Mouse (Mus musculus): Measurements from ENCODE around the gene Pard3b. TPM values are rescaled to one million over a fixed set of nuclear protein-coding genes. Genes with fewer than 3 reads are reported as not detected.

Pard3b gene
- total and polyA plus RNA-seq, 2 experiments from 2014 or later = 4.4 to 6.1 TPM

DNA sequence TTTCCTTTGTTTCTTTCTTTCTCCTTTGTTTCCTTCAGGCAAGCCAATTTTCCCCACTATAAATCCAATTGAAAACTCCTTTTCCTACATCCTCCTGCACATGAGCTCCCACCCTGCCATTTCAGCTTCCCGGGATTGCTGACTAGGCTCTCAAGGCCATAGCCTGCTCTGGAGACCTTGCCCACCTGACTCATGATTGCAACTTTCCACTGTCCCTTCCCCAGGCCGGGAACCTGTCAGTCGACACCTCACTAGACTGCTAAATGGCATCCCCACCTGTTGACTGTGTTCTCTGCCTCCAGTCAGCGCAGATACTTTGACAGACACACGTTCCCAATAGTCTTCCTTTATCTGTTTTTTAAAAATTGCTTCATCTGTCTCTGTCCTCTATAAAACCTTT, 795.3 kb downstream of the Pard3b start:
- H3K36me3 ChIP-seq (ENCODE audit: insufficient read depth) = no peaks in the 10 kb centered on the region

DNA sequence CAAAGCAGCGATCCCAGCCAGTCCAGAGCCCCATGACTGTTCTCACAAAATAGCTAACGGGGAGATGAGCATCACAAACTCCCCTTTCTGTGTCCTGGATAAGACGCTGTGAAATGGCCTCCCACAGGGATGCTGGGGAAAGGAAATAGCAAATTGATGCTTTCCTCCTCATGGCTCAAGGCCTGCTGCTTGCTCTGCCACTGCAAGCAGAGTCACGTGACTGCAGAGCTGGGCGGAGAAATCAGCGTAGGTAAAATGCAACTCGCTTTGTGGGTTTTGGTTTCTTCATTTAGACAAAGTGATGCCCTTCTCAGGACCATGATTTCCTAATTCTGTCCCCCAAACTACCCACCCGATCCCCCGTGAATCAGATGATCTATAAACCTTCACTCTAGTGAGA, 797.2 kb downstream of the Pard3b start:
- H3K4me2 ChIP-seq (ENCODE audit: low read depth) = no peak overlapping the region
- no peaks in the 10 kb centered on the region for H3K36me3 ChIP-seq (ENCODE audit: insufficient read depth)
- no peak overlapping the region for H3K4me3 ChIP-seq (ENCODE audit: low read depth, low read length)
- H3K4me1 ChIP-seq (ENCODE audit: insufficient read depth) = no peaks in the 10 kb centered on the region
- H3K27ac ChIP-seq (ENCODE audit: low read depth, low read length) = no peak overlapping the region
- H3K9ac ChIP-seq = no peak overlapping the region
- WGBS = 56% methylated on average over 9 of the region's 9 CpGs
- TF ChIP-seq CTCF (IDR thresholded peaks at IDR 0.05; ENCODE audit: low read depth) = no peak
- no peaks in the 10 kb centered on the region for H3K27me3 ChIP-seq (ENCODE audit: insufficient read depth, low read length)
- no peak for DNase-seq
- no peak for ATAC-seq
- H3K9me3 ChIP-seq (ENCODE audit: low read length) = no peaks in the 10 kb centered on the region

More for the DNA sequence above, 795.3 kb downstream of the Pard3b start:
- no peak overlapping the region for H3K4me3 ChIP-seq (ENCODE audit: low read depth, low read length)
- TF ChIP-seq CTCF (IDR thresholded peaks at IDR 0.05; ENCODE audit: low read depth) = no peak
- no peak overlapping the region for H3K27ac ChIP-seq (ENCODE audit: low read depth, low read length)
- no peaks in the 10 kb centered on the region for H3K9me3 ChIP-seq (ENCODE audit: low read length)
- 73% methylated on average over 5 of the region's 5 CpGs for WGBS
- no peak overlapping the region for H3K4me2 ChIP-seq (ENCODE audit: low read depth)
- ATAC-seq (no peak), DNase-seq (no peak)
- no peaks in the 10 kb centered on the region; the same call in 1 of the 2 replicates for H3K4me1 ChIP-seq (ENCODE audit: insufficient read depth)
- no peak overlapping the region for H3K9ac ChIP-seq
- no peaks in the 10 kb centered on the region for H3K27me3 ChIP-seq (ENCODE audit: insufficient read depth, low read length)

DNA sequence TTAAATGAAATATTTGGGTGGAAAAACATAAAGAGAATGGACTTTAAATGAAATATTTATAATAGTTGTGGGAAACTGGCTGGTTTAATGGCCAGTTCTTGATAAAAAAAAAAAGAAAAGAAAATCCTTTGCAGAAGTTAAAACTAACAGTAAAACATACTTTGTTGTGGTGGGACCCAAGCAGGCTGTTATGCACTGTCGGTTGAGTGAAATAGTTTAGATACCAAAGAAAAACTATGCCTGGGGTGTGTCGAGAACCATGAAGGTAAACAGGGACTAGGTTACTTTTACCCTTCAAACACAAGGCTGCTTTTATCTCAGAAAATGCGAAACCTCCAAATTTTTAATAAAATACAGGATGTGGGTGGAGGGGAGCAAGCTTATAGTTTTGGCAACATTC, 797.7 kb downstream of the Pard3b start:
- Histone ChIP-seq H3K27ac (ENCODE audit: low read depth, low read length) (no peak overlapping the region), H3K9ac (no peak overlapping the region), H3K27me3 (ENCODE audit: insufficient read depth, low read length) (no peaks in the 10 kb centered on the region), H3K36me3 (ENCODE audit: insufficient read depth) (no peaks in the 10 kb centered on the region), H3K4me3 (ENCODE audit: low read depth, low read length) (no peak overlapping the region), H3K4me1 (ENCODE audit: insufficient read depth) (no peaks in the 10 kb centered on the region), H3K9me3 (ENCODE audit: low read length) (no peaks in the 10 kb centered on the region), H3K4me2 (ENCODE audit: low read depth) (no peak overlapping the region)
- WGBS = 85% methylated on average over 3 of the region's 3 CpGs
- no peak for TF ChIP-seq CTCF (IDR thresholded peaks at IDR 0.05; ENCODE audit: low read depth)
- ATAC-seq = no peak
- no peak for DNase-seq

DNA sequence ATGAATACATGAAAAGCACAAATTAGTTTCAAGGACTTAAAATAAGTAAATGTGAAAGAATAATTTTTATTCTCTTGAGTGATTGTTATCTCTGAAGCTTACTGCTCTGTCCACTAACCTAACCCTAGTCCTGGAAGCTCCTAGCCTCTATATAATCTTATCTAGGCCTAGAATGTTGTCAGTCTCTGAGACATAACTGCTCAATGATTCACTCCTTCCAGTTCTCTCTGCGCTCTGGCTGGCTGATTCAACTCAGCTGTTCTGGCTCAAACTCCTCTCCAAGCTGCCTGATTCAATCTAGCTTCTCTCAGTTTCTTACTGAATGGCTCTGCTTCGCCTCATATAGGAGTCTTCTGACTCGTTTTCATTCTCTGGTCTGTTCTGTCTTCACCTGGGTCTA, 798.9 kb downstream of the Pard3b start:
- Histone ChIP-seq H3K36me3 (ENCODE audit: insufficient read depth) (no peaks in the 10 kb centered on the region), H3K4me3 (ENCODE audit: low read depth, low read length) (no peak overlapping the region), H3K27ac (ENCODE audit: low read depth, low read length) (no peak overlapping the region), H3K27me3 (ENCODE audit: insufficient read depth, low read length) (no peaks in the 10 kb centered on the region), H3K4me2 (ENCODE audit: low read depth) (no peak overlapping the region), H3K9me3 (ENCODE audit: low read length) (no peaks in the 10 kb centered on the region), H3K9ac (no peak overlapping the region), H3K4me1 (ENCODE audit: insufficient read depth) (no peaks in the 10 kb centered on the region)
- ATAC-seq (no peak), DNase-seq (no peak)
- TF ChIP-seq CTCF (IDR thresholded peaks at IDR 0.05; ENCODE audit: low read depth) = no peak
- 79% methylated on average over 3 of the region's 3 CpGs for WGBS

DNA sequence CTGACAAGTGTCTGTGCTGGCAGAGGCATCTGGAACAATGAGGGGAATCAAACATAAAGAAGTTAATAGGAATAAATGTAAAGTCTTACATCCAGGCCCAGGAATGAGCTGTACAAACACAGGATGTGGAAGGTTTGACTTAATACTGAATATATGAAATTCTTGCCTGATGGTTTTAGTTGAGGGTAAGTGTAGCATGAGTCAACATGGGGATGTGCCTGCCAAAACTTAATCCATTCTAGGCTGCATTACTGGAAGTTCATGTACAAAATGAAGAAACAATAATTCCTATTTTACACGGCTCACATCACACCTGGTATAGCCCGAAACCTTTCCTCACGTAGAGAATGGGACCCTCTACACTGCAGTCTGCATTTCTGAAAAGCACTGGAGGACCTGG, 805.8 kb downstream of the Pard3b start:
- Histone ChIP-seq H3K36me3 (ENCODE audit: insufficient read depth) (no peaks in the 10 kb centered on the region), H3K27ac (ENCODE audit: low read depth, low read length) (no peak overlapping the region), H3K27me3 (ENCODE audit: insufficient read depth, low read length) (no peaks in the 10 kb centered on the region), H3K4me3 (ENCODE audit: low read depth, low read length) (no peak overlapping the region), H3K4me1 (ENCODE audit: insufficient read depth) (0 out of 2 replicates have a peak, but pooled peaks cover 1% of the 10 kb centered on the region), H3K4me2 (ENCODE audit: low read depth) (no peak overlapping the region), H3K9ac (no peak overlapping the region), H3K9me3 (ENCODE audit: low read length) (no peaks in the 10 kb centered on the region)
- no peak for TF ChIP-seq CTCF (IDR thresholded peaks at IDR 0.05; ENCODE audit: low read depth)
- no peak for ATAC-seq
- 92% methylated on average over 3 of the region's 3 CpGs for WGBS
- no peak for DNase-seq

DNA sequence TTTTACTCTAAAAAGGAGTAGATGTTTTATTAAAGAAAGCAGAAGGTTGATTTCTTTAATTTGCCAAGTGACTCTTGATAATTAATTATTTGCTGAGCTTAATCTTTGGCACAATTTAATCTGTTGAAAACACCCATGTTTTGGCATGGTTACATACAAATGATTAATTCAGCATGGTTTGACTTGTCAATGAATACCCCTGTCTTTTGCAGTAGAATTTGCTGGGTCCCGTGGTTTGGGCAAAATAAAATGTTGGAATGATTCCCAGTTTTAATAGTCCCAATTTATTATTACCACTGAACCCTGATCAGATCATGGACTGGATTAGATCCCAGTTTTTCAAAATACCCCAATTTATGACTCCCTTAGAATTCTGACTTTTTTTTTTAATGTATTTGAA, 808.2 kb downstream of the Pard3b start:
- Histone ChIP-seq H3K36me3 (ENCODE audit: insufficient read depth) (no peaks in the 10 kb centered on the region), H3K9ac (no peak overlapping the region), H3K27me3 (ENCODE audit: insufficient read depth, low read length) (no peaks in the 10 kb centered on the region), H3K27ac (ENCODE audit: low read depth, low read length) (no peak overlapping the region), H3K4me3 (ENCODE audit: low read depth, low read length) (no peak overlapping the region), H3K4me1 (ENCODE audit: insufficient read depth) (0 out of 2 replicates have a peak, but pooled peaks cover 3% of the 10 kb centered on the region), H3K9me3 (ENCODE audit: low read length) (no peaks in the 10 kb centered on the region), H3K4me2 (ENCODE audit: low read depth) (no peak overlapping the region)
- peak; percentile 16 for DNase-seq
- 28% methylated on average over 1 of the region's 1 CpGs for WGBS
- no peak for TF ChIP-seq CTCF (IDR thresholded peaks at IDR 0.05; ENCODE audit: low read depth)
- ATAC-seq = no peak

DNA sequence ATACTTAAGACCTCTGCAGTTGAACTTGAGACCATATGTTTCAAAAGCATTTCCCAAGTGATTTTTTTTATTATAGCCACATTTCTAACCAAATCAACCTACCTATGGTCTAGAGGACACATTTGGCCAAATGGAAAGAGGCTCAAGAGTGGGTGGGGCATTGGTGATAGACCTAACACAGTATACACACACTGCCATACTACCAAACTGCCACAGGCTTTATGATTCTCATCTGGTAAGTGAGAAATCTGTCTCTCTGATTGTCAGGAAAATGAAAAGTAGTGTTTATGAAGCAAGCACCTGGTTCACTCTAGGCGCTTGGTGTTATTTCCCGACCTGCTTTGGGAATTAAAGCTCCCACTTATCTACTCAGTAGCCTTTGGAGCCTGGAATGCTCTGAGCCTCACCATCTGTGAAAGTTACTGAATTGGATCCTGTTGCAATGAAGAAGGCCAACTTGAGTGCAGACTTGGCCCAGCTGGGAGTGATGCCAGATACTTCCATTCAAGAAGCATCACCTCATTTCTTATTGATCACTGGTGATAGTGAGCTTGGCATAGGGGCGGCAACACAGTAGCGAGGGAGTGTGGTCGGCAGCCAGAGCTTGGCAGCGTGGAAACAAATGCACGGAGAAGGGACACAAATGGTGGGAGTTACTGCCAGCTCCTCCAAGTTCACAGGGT, 810.7 kb downstream of the Pard3b start:
- ATAC-seq (peak; percentile 53), DNase-seq (peak; percentile 57)
- H3K4me3 ChIP-seq (ENCODE audit: low read depth, low read length) = no peak overlapping the region
- no peak overlapping the region for H3K4me2 ChIP-seq (ENCODE audit: low read depth)
- H3K9me3 ChIP-seq (ENCODE audit: low read length) = no peaks in the 10 kb centered on the region
- no peak for TF ChIP-seq CTCF (IDR thresholded peaks at IDR 0.05; ENCODE audit: low read depth)
- H3K9ac ChIP-seq = no peak overlapping the region
- no peaks in the 10 kb centered on the region for H3K36me3 ChIP-seq (ENCODE audit: insufficient read depth)
- WGBS = 55% methylated on average over 7 of the region's 7 CpGs
- H3K27me3 ChIP-seq (ENCODE audit: insufficient read depth, low read length) = no peaks in the 10 kb centered on the region
- no peak overlapping the region for H3K27ac ChIP-seq (ENCODE audit: low read depth, low read length)
- 0 out of 2 replicates have a peak, but pooled peaks cover 3% of the 10 kb centered on the region for H3K4me1 ChIP-seq (ENCODE audit: insufficient read depth)

Measured in forebrain, postnatal 0 days (tissue).